ENCODE assay signal across 7 mouse cellular contexts in genomic region chr9:43205343-43206021, GRCm38 (mm10). TPM values are rescaled to one million over a fixed set of nuclear protein-coding genes. Genes with fewer than 3 reads are reported as not detected.
A peak's percentile ranks its signal among the peaks of the same experiment; 100 is the strongest.
DNase-seq lines count a peak whose midpoint lies in the region; ATAC-seq lines count a peak whose summit lies in the region.

No protein-coding gene starts in this region.

- peaks cover 17% of the 10 kb centered on the region for H3K4me1 ChIP-seq in lung, embryonic 15.5 days
- H3K4me1 ChIP-seq in forebrain, embryonic 12.5 days = peaks cover 18% of the 10 kb centered on the region
- H3K4me1 ChIP-seq in limb, embryonic 11.5 days (ENCODE audit: control insufficient read depth, insufficient read depth, low read length) = peaks cover 12% of the 10 kb centered on the region
- H3K4me1 ChIP-seq in stomach, embryonic 15.5 days = peaks cover 29% of the 10 kb centered on the region

- H3K4me2 ChIP-seq in lung, embryonic 15.5 days = peak overlapping the region; percentile 58
- H3K4me2 ChIP-seq in forebrain, embryonic 12.5 days = peak overlapping the region; percentile 53
- peak overlapping the region; percentile 69 for H3K4me2 ChIP-seq in limb, embryonic 11.5 days (ENCODE audit: low read depth, severe bottlenecking)
- peak overlapping the region; percentile 85 for H3K4me2 ChIP-seq in stomach, embryonic 15.5 days

- H3K9me3 ChIP-seq in lung, embryonic 15.5 days = no peaks in the 10 kb centered on the region
- H3K9me3 ChIP-seq in forebrain, embryonic 12.5 days = no peaks in the 10 kb centered on the region
- H3K9me3 ChIP-seq in limb, embryonic 11.5 days (ENCODE audit: control insufficient read depth, low read length) = no peaks in the 10 kb centered on the region
- no peaks in the 10 kb centered on the region for H3K9me3 ChIP-seq in stomach, embryonic 15.5 days

- no peaks in the 10 kb centered on the region for H3K36me3 ChIP-seq in lung, embryonic 15.5 days
- H3K36me3 ChIP-seq in forebrain, embryonic 12.5 days (replicated peaks) = no peaks in the 10 kb centered on the region
- no peaks in the 10 kb centered on the region for H3K36me3 ChIP-seq in limb, embryonic 11.5 days (ENCODE audit: control insufficient read depth, insufficient read depth, low read length)
- no peaks in the 10 kb centered on the region for H3K36me3 ChIP-seq in stomach, embryonic 15.5 days

- ATAC-seq in lung, embryonic 15.5 days (ENCODE audit: borderline replicate concordance, extremely low read depth, low FRiP score, low TSS enrichment) = no peak
- ATAC-seq in forebrain, embryonic 12.5 days (ENCODE audit: low FRiP score) = no peak
- ATAC-seq in limb, embryonic 11.5 days (ENCODE audit: insufficient number of reproducible peaks, low FRiP score, low TSS enrichment, low read depth) = no peak
- ATAC-seq in stomach, embryonic 15.5 days (ENCODE audit: insufficient read depth, low FRiP score, low read depth) = no peak

- intact Hi-C loops in gastrocnemius, postnatal 14 days (cut with DNase I; ENCODE audit: low total_unique reads) = loop anchor here (5.0 kb wide), 1 partner anchor 208 kb away; no protein-coding TSS in a partner anchor

- H3K4me3 ChIP-seq in lung, embryonic 15.5 days = peak overlapping the region; percentile 29
- H3K4me3 ChIP-seq in forebrain, embryonic 12.5 days (replicated peaks) = peak overlapping the region; percentile 31
- H3K4me3 ChIP-seq in limb, embryonic 11.5 days (ENCODE audit: low read depth, low read length) = peak overlapping the region; percentile 33
- peak overlapping the region; percentile 36 for H3K4me3 ChIP-seq in stomach, embryonic 15.5 days (replicated peaks)

- DNase-seq in lung, adult 18-20 months = no peak
- DNase-seq in limb, embryonic 11.5 days (ENCODE audit: low spot score) = peak; percentile 37
- no peak for DNase-seq in gastrocnemius, postnatal 14 days
- no peak for DNase-seq in left cerebral cortex, adult 9 months (ENCODE audit: low spot score in 2 of 2)

- H3K27ac ChIP-seq in lung, embryonic 15.5 days = no peak overlapping the region
- no peak overlapping the region for H3K27ac ChIP-seq in forebrain, embryonic 12.5 days
- no peak overlapping the region for H3K27ac ChIP-seq in limb, embryonic 11.5 days (replicated peaks; ENCODE audit: low read depth, low read length)
- H3K27ac ChIP-seq in stomach, embryonic 15.5 days = no peak overlapping the region

- 1% methylated on average over 41 of the region's 41 CpGs for WGBS in lung, embryonic 15.5 days
- WGBS in forebrain, embryonic 12.5 days = 2% methylated on average over 40 of the region's 41 CpGs
- WGBS in limb, embryonic 11.5 days = 2% methylated on average over 41 of the region's 41 CpGs
- 2% methylated on average over 40 of the region's 41 CpGs for WGBS in stomach, embryonic 15.5 days

- no peak overlapping the region for H3K9ac ChIP-seq in lung, embryonic 15.5 days
- no peak overlapping the region; the same call in 1 of the 2 replicates for H3K9ac ChIP-seq in forebrain, embryonic 12.5 days
- H3K9ac ChIP-seq in limb, embryonic 11.5 days (ENCODE audit: low read length) = no peak overlapping the region; the same call in 1 of the 2 replicates
- no peak overlapping the region for H3K9ac ChIP-seq in stomach, embryonic 15.5 days

- H3K27me3 ChIP-seq in lung, embryonic 15.5 days = peaks cover 57% of the 10 kb centered on the region
- peaks cover 83% of the 10 kb centered on the region for H3K27me3 ChIP-seq in forebrain, embryonic 12.5 days
- H3K27me3 ChIP-seq in limb, embryonic 11.5 days (ENCODE audit: control insufficient read depth, insufficient read depth, low read length) = peaks cover 20% of the 10 kb centered on the region
- H3K27me3 ChIP-seq in stomach, embryonic 15.5 days (replicated peaks) = peaks cover 25% of the 10 kb centered on the region

RNA-seq across cellular contexts. Expression of gene Pou2f3, which starts 4.7 kb away (rescaled TPM):
- polyA plus RNA-seq in lung, embryonic 15.5 days (2015; fragmentation: Nextera tagmentation; extraction: Ambion mirVana) = 0.08 and 0.22 TPM in 2 replicates
- polyA plus RNA-seq in forebrain, embryonic 12.5 days (2016; fragmentation: Nextera tagmentation; extraction: Ambion mirVana) = not detected in 2 replicates
- polyA plus RNA-seq in limb, embryonic 11.5 days (2014; fragmentation: Nextera tagmentation; extraction: Ambion mirVana) = not detected in 2 replicates
- 0.54 and 0.68 TPM in 2 replicates for polyA plus RNA-seq in stomach, embryonic 15.5 days (2015; fragmentation: Nextera tagmentation; extraction: Ambion mirVana)
- total RNA-seq in gastrocnemius, postnatal 14 days (2021) = under 1 TPM in 1 of 2 experiments, not detected in 1; 0.11 TPM

RNA-seq across cellular contexts. Expression of gene Oaf, which starts 34.2 kb away (rescaled TPM):
- polyA plus RNA-seq in lung, embryonic 15.5 days (2015; fragmentation: Nextera tagmentation; extraction: Ambion mirVana) = 48.9 and 54.2 TPM in 2 replicates
- polyA plus RNA-seq in forebrain, embryonic 12.5 days (2016; fragmentation: Nextera tagmentation; extraction: Ambion mirVana) = 21.9 and 25.6 TPM in 2 replicates
- 96.4 and 108 TPM in 2 replicates for polyA plus RNA-seq in limb, embryonic 11.5 days (2014; fragmentation: Nextera tagmentation; extraction: Ambion mirVana)
- polyA plus RNA-seq in stomach, embryonic 15.5 days (2015; fragmentation: Nextera tagmentation; extraction: Ambion mirVana) = 60.6 and 65.7 TPM in 2 replicates
- 10 to 100 TPM; 12.0 to 24.9 TPM for total RNA-seq in gastrocnemius, postnatal 14 days (2021)
